8 mouse cellular contexts compared by ENCODE assay signal in genomic region chr10:71285126-71285580, GRCm38 (mm10). TPM values are rescaled to one million over a fixed set of nuclear protein-coding genes. Genes with fewer than 3 reads are reported as not detected.
DNase-seq lines count a peak whose midpoint lies in the region; ATAC-seq lines count a peak whose summit lies in the region.

TSS of gene Ube2d1 (minus strand) at chr10:71285262.

- ATAC-seq in intestine, embryonic 15.5 days, result peak; percentile 97

- peaks cover 10% of the 10 kb centered on the region; the same call in 1 of the 2 replicates for H3K4me1 ChIP-seq in intestine, embryonic 15.5 days (replicated peaks)
- H3K4me1 ChIP-seq in midbrain, embryonic 10.5 days, result peaks cover 31% of the 10 kb centered on the region

- no peaks in the 10 kb centered on the region for H3K27me3 ChIP-seq in intestine, embryonic 15.5 days (replicated peaks)
- H3K27me3 ChIP-seq in midbrain, embryonic 10.5 days (ENCODE audit: low read depth, poor library complexity, severe bottlenecking), result peaks cover 18% of the 10 kb centered on the region

- peak within 1 kb of the TSS; percentile 86 for H3K4me2 ChIP-seq in intestine, embryonic 15.5 days (replicated peaks)

- H3K4me3 ChIP-seq in intestine, embryonic 15.5 days (replicated peaks), result peak within 1 kb of the TSS; percentile 96
- H3K4me3 ChIP-seq in midbrain, embryonic 10.5 days, result peak within 1 kb of the TSS; percentile 69

- under 1% methylated on average over 50 of the region's 50 CpGs for WGBS in intestine, embryonic 15.5 days
- WGBS in midbrain, embryonic 10.5 days, result 0% methylated on average over 50 of the region's 50 CpGs

- intact Hi-C loops in gastrocnemius, postnatal 36 days (cut with DNase I), result no loop called here
- intact Hi-C loops in left cerebral cortex, postnatal 36 days (cut with DNase I), result no loop called here

- no peaks in the 10 kb centered on the region for H3K9me3 ChIP-seq in intestine, embryonic 15.5 days
- no peaks in the 10 kb centered on the region for H3K9me3 ChIP-seq in midbrain, embryonic 10.5 days (replicated peaks)

- peak within 1 kb of the TSS; percentile 73 for H3K27ac ChIP-seq in intestine, embryonic 15.5 days
- peak within 1 kb of the TSS; percentile 93 for H3K27ac ChIP-seq in midbrain, embryonic 10.5 days (replicated peaks)

- no peaks in the 10 kb centered on the region for H3K36me3 ChIP-seq in intestine, embryonic 15.5 days
- H3K36me3 ChIP-seq in midbrain, embryonic 10.5 days, result peaks cover 14% of the 10 kb centered on the region

- DNase-seq in adrenal gland, adult (ENCODE audit: inconsistent age in 2 of 2, low spot score in 1 of 2), result peak; percentile 90 to 96
- peak; percentile 86 for DNase-seq in embryo, embryonic 10 days (ENCODE audit: low spot score)
- DNase-seq in gastrocnemius, postnatal 36 days, result peak; percentile 82 to 86
- DNase-seq in left cerebral cortex, postnatal 36 days (ENCODE audit: low spot score in 2 of 2), result peak; percentile 92
- peak; percentile 87 for DNase-seq in midbrain, embryonic 10.5 days (ENCODE audit: low spot score)
- DNase-seq in right cerebral cortex, postnatal 36 days (ENCODE audit: low spot score in 2 of 2), result peak; percentile 89 to 90
- DNase-seq in urinary bladder, postnatal 4 days (ENCODE audit: low spot score in 2 of 2), result peak; percentile 78 to 82

- peak within 1 kb of the TSS; percentile 94 for H3K9ac ChIP-seq in intestine, embryonic 15.5 days

RNA-seq across cellular contexts. Expression of gene Ube2d1, which starts in this region (rescaled TPM):
- total RNA-seq in gastrocnemius, postnatal 36 days (2021), result 100 to 1,000 TPM; 152 to 220 TPM
- 48.5 and 57.7 TPM in 2 replicates for polyA plus RNA-seq in intestine, embryonic 15.5 days (2015; fragmentation: Nextera tagmentation; extraction: Ambion mirVana)
- 10 to 100 TPM; 49.9 to 51.8 TPM for total RNA-seq in left cerebral cortex, postnatal 36 days (2021)
- 100 and 117 TPM in 2 replicates for polyA plus RNA-seq in midbrain, embryonic 10.5 days (2016; fragmentation: Nextera tagmentation; extraction: Ambion mirVana)

Comparison
In these comparisons a context has a peak if more than half of its experiments do, and no peak if none do; other contexts are left out.
1. Peak in every context shown above with its lines: DNase-seq, ATAC-seq, H3K4me3 ChIP-seq and H3K27ac ChIP-seq.